Mouse (Mus musculus): ENCODE measurements around the gene 1700069L16Rik. TPM values are rescaled to one million over a fixed set of nuclear protein-coding genes. Genes with fewer than 3 reads are reported as not detected.

Gene 1700069L16Rik
- polyA plus RNA-seq (2017; shearing (Covaris generic)), result not detected

DNA sequence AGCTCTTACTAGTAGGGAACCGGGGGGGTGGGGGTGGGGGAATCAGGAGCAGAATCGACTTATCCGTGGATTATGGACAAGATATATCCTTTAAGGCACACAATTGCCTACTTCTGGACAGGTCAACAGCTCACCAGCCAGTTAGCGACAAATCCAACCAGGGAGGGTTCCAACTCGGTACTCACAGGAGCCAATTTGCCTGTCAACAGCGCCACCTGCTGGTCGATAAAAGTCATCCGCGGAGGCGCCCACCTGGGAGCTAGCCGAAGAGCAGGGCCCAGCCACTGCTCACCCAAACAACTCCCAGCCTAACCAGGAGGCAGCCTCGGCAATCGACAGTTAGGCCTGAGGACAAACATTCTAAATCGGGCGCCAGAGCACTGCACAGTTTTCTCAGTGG, at the start of gene 1700069L16Rik:
Gene 1700069L16Rik, minus strand, starts transcription at position 327 of the 400 bp plus-strand sequence.

DNA sequence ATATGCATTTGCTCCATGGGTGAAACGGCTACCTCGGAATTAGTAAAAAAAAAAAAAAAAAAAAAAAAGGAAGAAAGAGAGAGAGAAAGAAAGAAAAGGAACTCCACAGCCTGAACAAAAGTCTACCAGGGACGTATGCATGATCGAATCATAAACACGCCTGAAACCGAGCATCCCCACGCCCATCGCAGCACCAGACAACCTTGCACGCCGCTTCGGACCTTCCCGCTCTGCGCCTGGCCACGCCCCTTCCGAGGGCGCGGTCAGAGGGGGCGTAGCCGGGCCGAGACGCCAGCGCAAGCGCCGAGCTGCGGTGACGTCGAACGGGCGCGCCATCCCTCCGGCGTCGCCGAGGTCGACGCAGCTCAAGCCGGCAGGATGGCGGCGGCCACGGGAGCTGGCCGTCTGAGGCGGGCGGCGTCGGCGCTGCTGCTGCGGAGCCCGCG, 47.9 kb upstream of the 1700069L16Rik start, which contains the start of the genes Sart3 and Iscu:
Gene Sart3, minus strand, starts transcription at position 61 of the 446 bp plus-strand sequence.
Gene Iscu, plus strand, starts transcription at position 299 of the 446 bp plus-strand sequence.

DNA sequence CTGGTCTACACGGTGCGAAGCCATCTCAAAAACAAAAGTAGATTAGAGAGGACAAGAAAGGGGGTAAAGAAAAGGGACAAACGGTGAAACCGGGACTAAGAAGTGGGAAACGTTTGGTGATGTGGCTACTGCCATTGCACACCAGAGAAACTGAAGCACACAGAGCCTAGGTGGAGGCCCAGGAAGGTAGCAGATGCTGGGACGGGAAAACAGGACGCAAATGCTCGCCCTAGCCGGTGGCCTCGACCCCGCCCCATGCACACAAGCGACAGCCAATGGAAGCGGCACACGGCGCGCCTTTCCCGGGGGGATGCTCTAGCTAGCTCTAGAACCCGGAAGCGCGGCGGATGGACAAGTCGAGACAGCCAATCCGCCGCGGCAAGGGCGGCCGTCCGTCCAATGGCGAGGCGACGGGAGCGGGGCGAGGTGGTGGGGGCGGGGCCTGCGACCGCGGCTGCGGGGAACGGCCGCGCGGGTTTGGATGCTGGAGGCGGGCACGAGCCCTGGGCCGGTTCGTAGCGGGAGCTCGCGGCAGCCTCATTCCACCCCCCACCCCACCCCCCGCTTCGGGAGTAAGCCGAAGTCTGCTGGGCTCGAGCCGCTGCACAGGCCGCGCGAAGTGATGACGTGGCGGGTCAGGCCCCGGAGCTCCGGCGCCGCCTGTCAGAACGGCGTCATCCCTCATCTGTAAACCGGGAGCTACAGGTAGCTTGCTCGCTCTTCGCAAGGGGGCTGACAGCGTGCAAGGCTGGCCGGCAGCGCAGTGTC, 11.0 kb upstream of the 1700069L16Rik start, which contains the start of gene Ficd:
Gene Ficd, plus strand, starts transcription at position 459 of the 768 bp plus-strand sequence.

DNA sequence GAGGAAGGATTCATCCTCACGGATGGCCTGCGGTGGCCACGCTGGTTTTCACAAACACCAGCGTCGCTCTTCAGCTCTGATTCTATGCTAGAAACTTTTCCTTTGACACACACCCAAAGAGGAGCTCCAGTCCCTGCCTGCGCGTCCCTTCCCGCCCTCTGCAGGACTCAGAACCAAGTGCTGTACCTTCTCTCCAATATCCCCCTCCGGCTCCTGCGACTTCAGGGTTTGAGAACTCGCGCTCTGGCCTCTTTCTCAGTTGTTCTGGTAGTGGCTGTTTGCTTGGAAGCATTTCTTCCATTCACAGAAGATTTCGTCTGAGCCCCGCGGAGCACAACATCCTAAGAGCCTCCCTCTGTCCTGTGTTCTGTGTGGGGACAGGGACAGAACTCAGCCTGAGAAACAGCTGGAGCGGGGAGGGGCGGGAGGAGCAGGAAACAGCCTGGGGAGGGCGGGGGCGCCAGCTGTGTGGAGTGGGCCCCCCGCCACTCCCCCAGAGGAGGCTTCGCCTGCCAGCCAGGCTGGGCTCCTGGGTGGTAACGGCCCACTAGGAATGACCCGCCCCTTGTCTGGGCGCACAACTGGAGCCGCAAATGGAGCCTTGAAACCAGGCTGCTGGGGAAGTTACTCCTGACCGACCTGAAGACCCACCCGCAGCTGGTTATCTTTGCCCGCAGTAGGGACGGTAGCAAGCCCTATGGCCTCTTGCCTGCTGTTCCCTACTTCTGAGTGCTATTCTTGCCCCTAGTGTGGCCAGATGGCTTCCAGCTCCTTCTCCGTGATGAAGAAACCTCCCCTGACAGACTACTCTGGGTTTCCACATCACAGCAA, 74.3 kb downstream of the 1700069L16Rik start, which contains the start of gene Cmklr1:
Gene Cmklr1, minus strand, starts transcription at position 392 of the 831 bp plus-strand sequence.

Other genes starting within 250 kb of the 1700069L16Rik start
- 0.92 TPM for gene Wscd2, start 234.4 kb downstream of the 1700069L16Rik start, polyA plus RNA-seq (2017; shearing (Covaris generic))
- not detected for gene Cmklr1, start 74.3 kb downstream of the 1700069L16Rik start, polyA plus RNA-seq (2017; shearing (Covaris generic))
- gene Ficd, start 11.0 kb upstream of the 1700069L16Rik start, polyA plus RNA-seq (2017; shearing (Covaris generic)), result 5.0 TPM
- gene Sart3, start 47.7 kb upstream of the 1700069L16Rik start, polyA plus RNA-seq (2017; shearing (Covaris generic)), result 61.7 TPM
- gene Iscu, start 48.0 kb upstream of the 1700069L16Rik start, polyA plus RNA-seq (2017; shearing (Covaris generic)), result 92.7 TPM
- not detected for gene Tmem119, start 75.7 kb upstream of the 1700069L16Rik start, polyA plus RNA-seq (2017; shearing (Covaris generic))
- 886 TPM for gene Selplg, start 107.9 kb upstream of the 1700069L16Rik start, polyA plus RNA-seq (2017; shearing (Covaris generic))
- 83.8 TPM for gene Coro1c, start 184.0 kb upstream of the 1700069L16Rik start, polyA plus RNA-seq (2017; shearing (Covaris generic))

Measured in effector memory CD4-positive, alpha-beta T cell, adult 5 months (primary cell).